Mouse (Mus musculus): Measurements from ENCODE around the gene Pfn3. TPM values are rescaled to one million over a fixed set of nuclear protein-coding genes. Genes with fewer than 3 reads are reported as not detected.

The Pfn3 gene
- polyA plus RNA-seq, 1 experiment from 2014 or later = not detected

GRCm38 (mm10) chr13:55375877-55376276 is 39.2 kb downstream of the Pfn3 start:
- no peak overlapping the region for H3K4me2 ChIP-seq (replicated peaks)
- no peaks in the 10 kb centered on the region for H3K36me3 ChIP-seq
- no peak overlapping the region for H3K4me3 ChIP-seq
- no peaks in the 10 kb centered on the region for H3K4me1 ChIP-seq
- no peak for ATAC-seq (ENCODE audit: low FRiP score, low read depth)
- WGBS = 70% methylated on average over 2 of the region's 2 CpGs
- H3K27ac ChIP-seq = no peak overlapping the region
- no peak overlapping the region for H3K9ac ChIP-seq
- H3K9me3 ChIP-seq = no peaks in the 10 kb centered on the region
- peaks cover 55% of the 10 kb centered on the region for H3K27me3 ChIP-seq (replicated peaks)

- no peak overlapping the region for H3K27ac ChIP-seq
- no peaks in the 10 kb centered on the region for H3K4me1 ChIP-seq
- no peak for ATAC-seq (ENCODE audit: low FRiP score, low read depth)
- no peak overlapping the region for H3K4me2 ChIP-seq (replicated peaks)
- H3K4me3 ChIP-seq = no peak overlapping the region
- no peak overlapping the region for H3K9ac ChIP-seq
- no peaks in the 10 kb centered on the region for H3K9me3 ChIP-seq
- H3K27me3 ChIP-seq (replicated peaks) = peaks cover 41% of the 10 kb centered on the region
- H3K36me3 ChIP-seq = no peaks in the 10 kb centered on the region
- WGBS = 57% methylated on average over 6 of the region's 6 CpGs
Measured at GRCm38 (mm10) chr13:55374206-55374924, 40.7 kb downstream of the Pfn3 start.

- Histone ChIP-seq H3K27ac (no peak overlapping the region), H3K27me3 (replicated peaks) (peaks cover 19% of the 10 kb centered on the region; the same call in 1 of the 2 replicates), H3K36me3 (no peaks in the 10 kb centered on the region)
Measured at GRCm38 (mm10) chr13:55371740-55372139, 43.3 kb downstream of the Pfn3 start.

DNA sequence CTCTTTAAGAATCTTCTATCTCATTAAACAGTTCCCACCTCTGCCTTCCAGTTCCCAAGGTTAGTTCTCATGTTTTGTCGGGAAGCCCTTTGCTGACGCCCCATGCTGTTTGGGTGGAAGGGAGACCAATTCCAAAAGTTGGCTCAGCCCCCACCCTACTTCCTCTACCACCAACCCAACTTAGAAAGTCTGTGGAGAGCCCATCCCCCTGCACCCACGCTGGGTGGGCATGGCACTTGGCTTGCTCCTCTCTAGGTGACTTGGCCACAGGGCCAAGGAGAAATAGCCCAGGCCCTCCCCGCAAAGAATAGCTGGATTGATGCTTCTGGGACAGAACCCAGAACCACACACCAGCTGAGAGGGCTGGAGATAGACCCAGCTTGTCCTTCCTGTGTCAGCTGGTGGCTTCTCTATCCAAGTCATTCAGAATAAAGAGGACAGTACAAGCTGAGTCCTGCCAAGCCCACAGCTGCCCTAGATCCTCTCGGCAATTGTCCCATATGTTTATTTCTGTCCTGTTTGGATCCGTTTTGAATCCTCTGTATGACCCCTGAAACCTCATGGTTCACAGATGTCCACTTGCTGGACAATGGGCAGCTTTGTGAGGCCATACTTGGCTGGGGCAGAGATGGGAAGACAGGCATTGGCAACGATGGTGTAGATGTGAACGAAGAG is 43.9 kb downstream of the Pfn3 start:
- Histone ChIP-seq H3K4me2 (replicated peaks) (no peak overlapping the region), H3K9me3 (no peaks in the 10 kb centered on the region), H3K27ac (no peak overlapping the region), H3K4me3 (no peak overlapping the region), H3K36me3 (no peaks in the 10 kb centered on the region), H3K27me3 (replicated peaks) (peaks cover 19% of the 10 kb centered on the region; the same call in 1 of the 2 replicates), H3K9ac (no peak overlapping the region), H3K4me1 (no peaks in the 10 kb centered on the region)
- WGBS = 70% methylated on average over 8 of the region's 8 CpGs
- no peak for ATAC-seq (ENCODE audit: low FRiP score, low read depth)

More at GRCm38 (mm10) chr13:55371740-55372139, 43.3 kb downstream of the Pfn3 start:
- no peaks in the 10 kb centered on the region for H3K4me1 ChIP-seq
- H3K4me3 ChIP-seq = no peak overlapping the region
- H3K4me2 ChIP-seq (replicated peaks) = no peak overlapping the region
- H3K9me3 ChIP-seq = no peaks in the 10 kb centered on the region
- ATAC-seq (ENCODE audit: low FRiP score, low read depth) = no peak
- 59% methylated on average over 5 of the region's 5 CpGs for WGBS
- H3K9ac ChIP-seq = no peak overlapping the region

DNA sequence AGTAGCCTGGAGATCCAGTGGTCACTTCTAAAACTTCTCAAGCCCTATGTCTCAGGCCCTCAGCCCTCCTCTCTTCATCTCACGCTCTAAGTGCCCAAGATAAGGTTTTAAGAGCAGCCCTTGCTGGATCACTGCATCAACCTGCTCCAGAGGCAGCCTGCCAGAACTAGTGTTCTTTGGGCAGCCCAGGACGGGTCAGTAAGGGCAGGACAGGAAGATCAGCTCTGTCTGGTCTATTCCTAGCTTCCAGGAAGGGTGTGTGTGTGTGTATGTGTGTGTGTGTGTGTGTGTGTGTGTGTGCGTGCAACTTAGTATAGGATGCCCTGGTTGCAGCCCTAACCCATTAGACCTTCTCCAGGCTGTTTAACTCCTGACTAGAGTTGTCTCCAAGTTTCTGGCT is 44.8 kb downstream of the Pfn3 start:
- H3K4me1 ChIP-seq = no peaks in the 10 kb centered on the region
- H3K4me3 ChIP-seq = no peak overlapping the region
- H3K9ac ChIP-seq = no peak overlapping the region
- peaks cover 16% of the 10 kb centered on the region; the same call in 1 of the 2 replicates for H3K27me3 ChIP-seq (replicated peaks)
- 61% methylated on average over 3 of the region's 3 CpGs for WGBS
- no peaks in the 10 kb centered on the region for H3K9me3 ChIP-seq
- H3K4me2 ChIP-seq (replicated peaks) = no peak overlapping the region
- ATAC-seq (ENCODE audit: low FRiP score, low read depth) = no peak
- no peak overlapping the region for H3K27ac ChIP-seq
- no peaks in the 10 kb centered on the region for H3K36me3 ChIP-seq

DNA sequence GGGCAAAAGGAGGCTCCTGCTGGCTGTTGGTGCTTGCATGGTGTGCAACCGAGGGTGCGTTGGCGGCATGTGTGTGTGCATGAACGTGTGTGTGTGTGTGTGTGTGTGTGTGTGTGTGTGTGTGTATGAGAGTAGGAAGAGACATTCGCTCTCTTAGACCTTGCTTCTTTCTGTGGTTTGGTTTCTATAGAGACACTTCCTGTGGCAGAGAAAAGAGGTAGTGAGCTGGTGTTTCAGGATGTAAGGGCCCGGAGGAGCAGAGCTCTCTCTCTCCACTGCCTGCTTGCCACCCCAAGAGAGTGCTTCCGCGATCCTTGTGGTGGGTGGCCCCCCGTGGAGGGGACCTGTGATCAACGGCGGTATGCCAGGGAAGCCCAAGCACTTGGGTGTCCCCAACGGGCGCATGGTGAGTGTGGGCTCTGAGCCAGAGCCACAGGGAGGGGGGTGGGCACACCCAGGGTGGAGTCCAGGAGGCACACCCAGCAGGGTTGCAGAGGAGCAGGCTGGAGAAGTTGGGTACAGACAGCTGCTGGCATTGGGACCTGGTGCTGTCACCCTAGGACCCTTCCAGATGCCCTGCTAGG is 45.4 kb downstream of the Pfn3 start, which contains the start of gene Rgs14:
TSS of gene Rgs14 (plus strand) at position 202 of the 584 bp plus-strand sequence.
- Histone ChIP-seq H3K27me3 (replicated peaks) (peaks cover 16% of the 10 kb centered on the region; the same call in 1 of the 2 replicates), H3K9me3 (no peaks in the 10 kb centered on the region), H3K27ac (no peak within 1 kb of the TSS)

GRCm38 (mm10) chr13:55368401-55368800 is 46.6 kb downstream of the Pfn3 start:
- no peak overlapping the region for H3K4me2 ChIP-seq (replicated peaks)
- H3K4me3 ChIP-seq = no peak overlapping the region
- no peaks in the 10 kb centered on the region for H3K9me3 ChIP-seq
- no peak overlapping the region for H3K27ac ChIP-seq
- H3K9ac ChIP-seq = no peak overlapping the region
- H3K36me3 ChIP-seq = no peaks in the 10 kb centered on the region
- 81% methylated on average over 7 of the region's 7 CpGs for WGBS
- H3K27me3 ChIP-seq (replicated peaks) = peaks cover 11% of the 10 kb centered on the region; the same call in 1 of the 2 replicates
- no peak for ATAC-seq (ENCODE audit: low FRiP score, low read depth)
- no peaks in the 10 kb centered on the region for H3K4me1 ChIP-seq

More for the DNA sequence above, 45.4 kb downstream of the Pfn3 start, which contains the start of gene Rgs14:
- H3K4me1 ChIP-seq = no peaks in the 10 kb centered on the region
- H3K4me2 ChIP-seq (replicated peaks) = no peak within 1 kb of the TSS
- H3K9ac ChIP-seq = no peak within 1 kb of the TSS
- no peak for ATAC-seq (ENCODE audit: low FRiP score, low read depth)
- no peak within 1 kb of the TSS for H3K4me3 ChIP-seq
- no peaks in the 10 kb centered on the region for H3K36me3 ChIP-seq
- WGBS = 70% methylated on average over 13 of the region's 13 CpGs

Small RNA genes within 50 kb of the gene (microRNA-seq; reads per million reads assigned to microRNA genes)
- not detected for gene Mir6943

Other genes with a start within 250 kb of the Pfn3 start
- 68.6 and 81.6 TPM in 2 replicates for gene Nsd1, start 205.4 kb downstream of the Pfn3 start, polyA plus RNA-seq (2016; fragmentation: Nextera tagmentation; extraction: Ambion mirVana)
- 321 and 339 TPM in 2 replicates for gene Prelid1, start 94.7 kb downstream of the Pfn3 start, polyA plus RNA-seq (2016; fragmentation: Nextera tagmentation; extraction: Ambion mirVana)
- 100.0 and 109 TPM in 2 replicates for gene Rab24, start 93.3 kb downstream of the Pfn3 start, polyA plus RNA-seq (2016; fragmentation: Nextera tagmentation; extraction: Ambion mirVana)
- gene Mxd3, start 85.4 kb downstream of the Pfn3 start, polyA plus RNA-seq (2016; fragmentation: Nextera tagmentation; extraction: Ambion mirVana) = 24.3 and 26.0 TPM in 2 replicates
- gene Lman2, start 52.4 kb downstream of the Pfn3 start, polyA plus RNA-seq (2016; fragmentation: Nextera tagmentation; extraction: Ambion mirVana) = 82.0 and 86.1 TPM in 2 replicates
- gene Rgs14, start 45.5 kb downstream of the Pfn3 start, polyA plus RNA-seq (2016; fragmentation: Nextera tagmentation; extraction: Ambion mirVana) = 0.52 and 1.0 TPM in 2 replicates
- 0.22 TPM in 2 replicates for gene Slc34a1, start 17.0 kb downstream of the Pfn3 start, polyA plus RNA-seq (2016; fragmentation: Nextera tagmentation; extraction: Ambion mirVana)
- 0.17 TPM in 1 of 2 replicates, not detected in the other for gene F12, start 11.6 kb upstream of the Pfn3 start, polyA plus RNA-seq (2016; fragmentation: Nextera tagmentation; extraction: Ambion mirVana)
- gene Grk6, start 29.8 kb upstream of the Pfn3 start, polyA plus RNA-seq (2016; fragmentation: Nextera tagmentation; extraction: Ambion mirVana) = 51.8 and 52.4 TPM in 2 replicates
- 1.8 TPM in 2 replicates for gene Prr7, start 49.0 kb upstream of the Pfn3 start, polyA plus RNA-seq (2016; fragmentation: Nextera tagmentation; extraction: Ambion mirVana)
- 575 and 596 TPM in 2 replicates for gene Dbn1, start 72.9 kb upstream of the Pfn3 start, polyA plus RNA-seq (2016; fragmentation: Nextera tagmentation; extraction: Ambion mirVana)
- 158 and 166 TPM in 2 replicates for gene Pdlim7, start 98.4 kb upstream of the Pfn3 start, polyA plus RNA-seq (2016; fragmentation: Nextera tagmentation; extraction: Ambion mirVana)
- gene Dok3, start 114.1 kb upstream of the Pfn3 start, polyA plus RNA-seq (2016; fragmentation: Nextera tagmentation; extraction: Ambion mirVana) = 3.7 and 4.3 TPM in 2 replicates
- gene Ddx41, start 121.4 kb upstream of the Pfn3 start, polyA plus RNA-seq (2016; fragmentation: Nextera tagmentation; extraction: Ambion mirVana) = 64.1 and 64.4 TPM in 2 replicates
- gene Fam193b, start 155.9 kb upstream of the Pfn3 start, polyA plus RNA-seq (2016; fragmentation: Nextera tagmentation; extraction: Ambion mirVana) = 66.9 and 70.7 TPM in 2 replicates
- 109 and 111 TPM in 2 replicates for gene Tmed9, start 158.5 kb upstream of the Pfn3 start, polyA plus RNA-seq (2016; fragmentation: Nextera tagmentation; extraction: Ambion mirVana)
- 42.4 and 44.3 TPM in 2 replicates for gene B4galt7, start 184.7 kb upstream of the Pfn3 start, polyA plus RNA-seq (2016; fragmentation: Nextera tagmentation; extraction: Ambion mirVana)
- 78.8 and 80.7 TPM in 2 replicates for gene Caml, start 207.8 kb upstream of the Pfn3 start, polyA plus RNA-seq (2016; fragmentation: Nextera tagmentation; extraction: Ambion mirVana)
- gene Ddx46, start 219.8 kb upstream of the Pfn3 start, polyA plus RNA-seq (2016; fragmentation: Nextera tagmentation; extraction: Ambion mirVana) = 38.2 and 43.5 TPM in 2 replicates